Mouse (Mus musculus) kidney, embryonic 14.5 days (tissue): Measurements from ENCODE around the gene Sgk1. TPM values are rescaled to one million over a fixed set of nuclear protein-coding genes. Genes with fewer than 3 reads are reported as not detected.

ENCODE experiments used
- polyA plus RNA-seq: library from polyadenylated mRNA; unstranded; fragments of >200 nt; fragmentation: Nextera tagmentation; extraction: Ambion mirVana; gene quantifications from 2 replicates; pipeline ENCODE4 v1.2.1, GENCODE M21; 2014

The Sgk1 gene
- polyA plus RNA-seq, 1 experiment from 2014 or later, result 52.1 TPM

Other genes starting within 250 kb of the Sgk1 start
- gene 4930444G20Rik, start 185.9 kb downstream of the Sgk1 start, polyA plus RNA-seq, result not detected in 2 replicates